Mouse (Mus musculus): ENCODE measurements at regions not wholly inside any gene's neighbourhood (a gene's known extent, or its start where the extent isn't known, plus 50 kb on each side); places are given as distances from the start of the nearest gene placed in this dataset.

- DNase-seq = peak; percentile 3
These were observed 398.0 kb downstream of the Prim2 start for GRCm38 (mm10) chr1:33271437-33272145.

- DNase-seq = no peak
These were observed 400.4 kb downstream of the Prim2 start for GRCm38 (mm10) chr1:33269162-33269561.

GRCm38 (mm10) chr1:33265731-33266415 is 403.7 kb downstream of the Prim2 start:
- no peak for DNase-seq

- no peak for DNase-seq
These were observed 420.1 kb downstream of the Prim2 start for GRCm38 (mm10) chr1:33249474-33249873.

GRCm38 (mm10) chr1:33247076-33247475 is 422.5 kb downstream of the Prim2 start:
- no peak for DNase-seq

- peak; percentile 31 for DNase-seq
These were observed 424.4 kb downstream of the Prim2 start for GRCm38 (mm10) chr1:33245186-33245585.

- no peak for DNase-seq
These were observed 424.9 kb downstream of the Prim2 start for GRCm38 (mm10) chr1:33244691-33245090.

- no peak for DNase-seq
These were observed 446.6 kb downstream of the Prim2 start for GRCm38 (mm10) chr1:33222997-33223396.

- DNase-seq = no peak
These were observed 454.8 kb downstream of the Prim2 start for GRCm38 (mm10) chr1:33214815-33215214.

GRCm38 (mm10) chr1:33214394-33214793 is 455.2 kb downstream of the Prim2 start:
- DNase-seq = no peak

- peak; percentile 14 for DNase-seq
These were observed 467.9 kb downstream of the Prim2 start for GRCm38 (mm10) chr1:33201571-33202189.

- no peak for DNase-seq
These were observed 474.5 kb downstream of the Prim2 start for GRCm38 (mm10) chr1:33195114-33195513.

- no peak for DNase-seq
These were observed 494.8 kb downstream of the Prim2 start for GRCm38 (mm10) chr1:33174646-33175435.

GRCm38 (mm10) chr1:33136991-33137390 is 532.6 kb downstream of the Prim2 start:
- DNase-seq = no peak

- DNase-seq = no peak
These were observed 539.2 kb downstream of the Prim2 start for GRCm38 (mm10) chr1:33130351-33130750.

- DNase-seq = no peak
These were observed 544.5 kb downstream of the Prim2 start for GRCm38 (mm10) chr1:33125062-33125461.

GRCm38 (mm10) chr1:33106286-33106685 is 559.2 kb upstream of the Gm5415 start:
- no peak for DNase-seq

- no peak for DNase-seq
These were observed 557.2 kb upstream of the Gm5415 start for GRCm38 (mm10) chr1:33104296-33104695.

- DNase-seq = no peak
These were observed 551.0 kb upstream of the Gm5415 start for GRCm38 (mm10) chr1:33098062-33098461.

GRCm38 (mm10) chr1:33096851-33097250 is 549.8 kb upstream of the Gm5415 start:
- no peak for DNase-seq

- DNase-seq = no peak
These were observed 527.5 kb upstream of the Gm5415 start for GRCm38 (mm10) chr1:33074551-33074950.

- no peak for DNase-seq
These were observed 510.9 kb upstream of the Gm5415 start for GRCm38 (mm10) chr1:33058010-33058409.

- no peak for DNase-seq
These were observed 497.3 kb upstream of the Gm5415 start for GRCm38 (mm10) chr1:33044388-33044787.

Data from embryo, embryonic 11 days (tissue).